Mouse (Mus musculus) adrenal gland, postnatal 36 days (tissue): ENCODE results near the gene Hist1h2af. TPM values are rescaled to one million over a fixed set of nuclear protein-coding genes. Genes with fewer than 3 reads are reported as not detected.

Experiments
- DNase-seq, 2 experiments: peaks; one replicate each; pipeline ENCODE4 v3.0.0; 2021; ENCODE audit warnings: mixed read lengths in 1 of 2
- long read RNA-seq, 2 experiments: library from polyadenylated mRNA; stranded (forward); transcript quantifications; one replicate each; pipeline ENCODE4 v2.0.0; 2021; ENCODE audit warnings: borderline sequencing depth in 2 of 2
- total RNA-seq, 2 experiments: library from RNA; stranded (reverse); gene quantifications; 2 replicates each; pipeline ENCODE4 v1.2.3; 2021

Gene Hist1h2af
- 10 to 100 TPM; 49.7 to 55.2 TPM for total RNA-seq
- long read RNA-seq, experiment 1 = 0 reads
- long read RNA-seq, experiment 2 = 0 reads

- peak; percentile 61 to 67 for DNase-seq
Measured at GRCm38 (mm10) chr13:23533560-23534367, at the start of gene Hist1h2af. TSS of gene Hist1h2af (plus strand) at chr13:23533906.

- no peak for DNase-seq
Measured at GRCm38 (mm10) chr13:23485271-23485670, 48.4 kb upstream of the Hist1h2af start.

- peak; percentile 63 to 68 for DNase-seq
Measured at GRCm38 (mm10) chr13:23488400-23489322, 45.0 kb upstream of the Hist1h2af start, which contains the start of gene Btn2a2. TSS of gene Btn2a2 (minus strand) at chr13:23488857.

- DNase-seq = no peak
Measured at GRCm38 (mm10) chr13:23490863-23491262, 42.8 kb upstream of the Hist1h2af start.

- no peak for DNase-seq
Measured at GRCm38 (mm10) chr13:23491263-23491662, 42.4 kb upstream of the Hist1h2af start.

- peak; percentile 21 to 37 for DNase-seq
Measured at GRCm38 (mm10) chr13:23491990-23492389, 41.7 kb upstream of the Hist1h2af start.

GRCm38 (mm10) chr13:23495526-23495925 lies 38.2 kb upstream of the Hist1h2af start:
- no peak for DNase-seq

- DNase-seq = peak; percentile 28 to 32
Measured at GRCm38 (mm10) chr13:23497656-23498321, 35.9 kb upstream of the Hist1h2af start.

GRCm38 (mm10) chr13:23498653-23499052 lies 35.1 kb upstream of the Hist1h2af start:
- no peak for DNase-seq

- no peak for DNase-seq
Measured at GRCm38 (mm10) chr13:23499943-23500342, 33.8 kb upstream of the Hist1h2af start.

GRCm38 (mm10) chr13:23500424-23501200 lies 33.1 kb upstream of the Hist1h2af start:
- DNase-seq = peak; percentile 45 to 63

- no peak for DNase-seq
Measured at GRCm38 (mm10) chr13:23501511-23501910, 32.2 kb upstream of the Hist1h2af start.

- DNase-seq = no peak
Measured at GRCm38 (mm10) chr13:23502031-23502567, 31.6 kb upstream of the Hist1h2af start.

GRCm38 (mm10) chr13:23502916-23503315 lies 30.8 kb upstream of the Hist1h2af start:
- no peak for DNase-seq

GRCm38 (mm10) chr13:23503797-23504196 lies 29.9 kb upstream of the Hist1h2af start:
- DNase-seq = peak; percentile 33 to 54

GRCm38 (mm10) chr13:23505662-23506345 lies 27.9 kb upstream of the Hist1h2af start:
- no peak for DNase-seq

- DNase-seq = peak; percentile 48 to 67
Measured at GRCm38 (mm10) chr13:23506351-23506750, 27.4 kb upstream of the Hist1h2af start.

- DNase-seq = peak in 1 of 2 experiments; percentile 30
Measured at GRCm38 (mm10) chr13:23506819-23507515, 26.7 kb upstream of the Hist1h2af start.

- DNase-seq = no peak
Measured at GRCm38 (mm10) chr13:23510127-23510526, 23.6 kb upstream of the Hist1h2af start.

- DNase-seq = no peak
Measured at GRCm38 (mm10) chr13:23513517-23513916, 20.2 kb upstream of the Hist1h2af start.
